Mouse (Mus musculus) hindbrain, embryonic 16.5 days (tissue): Measurements from ENCODE around the gene Fhl2. TPM values are rescaled to one million over a fixed set of nuclear protein-coding genes. Genes with fewer than 3 reads are reported as not detected.

Experiments used
- ATAC-seq: fragments of 200-750 bp; cut with Nextera tagmentation; 2 replicates; pipeline ENCODE4 v1.8.0; 2017; ENCODE audit warnings: moderate TSS enrichment, moderate library complexity
- H3K27ac ChIP-seq: fragments of 300-500 bp; sonication (generic); 2 replicates; pipeline ENCODE4 v1.5.1; 2014; ENCODE audit warnings: low read depth, mild to moderate bottlenecking, control low read depth, low read length, moderate library complexity
- H3K27me3 ChIP-seq: fragments of 300-500 bp; sonication (generic); replicated peaks from 2 replicates; pipeline ENCODE4 v1.6.1; 2014; ENCODE audit warnings: low read length; ENCODE audit not compliant: control insufficient read depth, insufficient read depth
- H3K36me3 ChIP-seq: fragments of 300-500 bp; sonication (generic); 2 replicates; pipeline ENCODE4 v1.6.1; 2014; ENCODE audit warnings: mild to moderate bottlenecking, low read length, moderate library complexity, mixed read lengths; ENCODE audit not compliant: control insufficient read depth, insufficient read depth
- H3K4me1 ChIP-seq: fragments of 300-500 bp; sonication (generic); 2 replicates; pipeline ENCODE4 v1.6.1; 2014; ENCODE audit warnings: low read depth, low read length; ENCODE audit not compliant: control insufficient read depth, insufficient read depth
- H3K4me2 ChIP-seq: fragments of 300-500 bp; sonication (generic); 2 replicates; pipeline ENCODE4 v1.6.1; 2014; ENCODE audit warnings: mild to moderate bottlenecking, low read length, control low read depth, moderate library complexity
- H3K4me3 ChIP-seq: fragments of 300-500 bp; sonication (generic); 2 replicates; pipeline ENCODE4 v1.5.1; 2014; ENCODE audit warnings: mild to moderate bottlenecking, low read length, control low read depth, moderate library complexity
- H3K9ac ChIP-seq: fragments of 300-500 bp; sonication (generic); 2 replicates; pipeline ENCODE4 v1.6.1; 2014; ENCODE audit warnings: low read depth, mild to moderate bottlenecking, control low read depth, low read length, moderate library complexity
- H3K9me3 ChIP-seq: fragments of 300-500 bp; sonication (generic); 2 replicates; pipeline ENCODE4 v1.6.1; 2014; ENCODE audit warnings: mild to moderate bottlenecking, low read length, moderate library complexity; ENCODE audit not compliant: control insufficient read depth
- WGBS: fragments of 180-500 bp; shearing (Covaris S2); extraction: QIAGEN DNeasy Blood & Tissue Kit; methylation state at CpG from one replicate; pipeline ENCODE4 v1.1.7; 2014; 5-methylcytosine and 5-hydroxymethylcytosine counted together
- polyA plus RNA-seq: library from polyadenylated mRNA; unstranded; fragments of >200 nt; fragmentation: Nextera tagmentation; extraction: Ambion mirVana; gene quantifications from 2 replicates; pipeline ENCODE4 v1.2.1, GENCODE M21; 2015

Fhl2 gene
- polyA plus RNA-seq, 1 experiment from 2014 or later: 30.9 TPM

- Histone ChIP-seq H3K4me3 (no peak overlapping the region), H3K27me3 (no peaks in the 10 kb centered on the region), H3K4me1 (no peaks in the 10 kb centered on the region), H3K9ac (no peak overlapping the region), H3K9me3 (no peaks in the 10 kb centered on the region), H3K27ac (no peak overlapping the region), H3K36me3 (peaks cover 26% of the 10 kb centered on the region), H3K4me2 (no peak overlapping the region)
- no peak for ATAC-seq
- 98% methylated on average over 8 of the region's 8 CpGs for WGBS
Measured at GRCm38 (mm10) chr1:43117435-43117834, 79.3 kb downstream of the Fhl2 start.

GRCm38 (mm10) chr1:43112882-43113281, 83.9 kb downstream of the Fhl2 start:
- H3K36me3 ChIP-seq: peaks cover 28% of the 10 kb centered on the region
- WGBS: 87% methylated on average over 2 of the region's 2 CpGs
- H3K27me3 ChIP-seq: no peaks in the 10 kb centered on the region
- ATAC-seq: peak; percentile 64
- H3K9ac ChIP-seq: no peak overlapping the region
- H3K4me1 ChIP-seq: no peaks in the 10 kb centered on the region
- no peak overlapping the region for H3K4me2 ChIP-seq
- no peak overlapping the region for H3K4me3 ChIP-seq
- H3K9me3 ChIP-seq: no peaks in the 10 kb centered on the region
- no peak overlapping the region for H3K27ac ChIP-seq

GRCm38 (mm10) chr1:43110556-43110955, 86.2 kb downstream of the Fhl2 start:
- Histone ChIP-seq H3K27me3 (no peaks in the 10 kb centered on the region), H3K36me3 (peaks cover 20% of the 10 kb centered on the region), H3K4me3 (no peak overlapping the region), H3K27ac (no peak overlapping the region), H3K9me3 (no peaks in the 10 kb centered on the region), H3K4me1 (no peaks in the 10 kb centered on the region), H3K9ac (no peak overlapping the region), H3K4me2 (no peak overlapping the region)
- 54% methylated on average over 4 of the region's 4 CpGs for WGBS
- ATAC-seq: no peak

GRCm38 (mm10) chr1:43108729-43109128, 88.1 kb downstream of the Fhl2 start:
- Histone ChIP-seq H3K27me3 (no peaks in the 10 kb centered on the region), H3K9me3 (no peaks in the 10 kb centered on the region), H3K36me3 (peaks cover 15% of the 10 kb centered on the region), H3K4me3 (no peak overlapping the region), H3K27ac (no peak overlapping the region), H3K9ac (no peak overlapping the region), H3K4me1 (no peaks in the 10 kb centered on the region), H3K4me2 (no peak overlapping the region)
- ATAC-seq: no peak
- 90% methylated on average over 2 of the region's 2 CpGs for WGBS

GRCm38 (mm10) chr1:43098031-43098984, 98.5 kb downstream of the Fhl2 start, which contains the start of the genes Tgfbrap1 and AI597479:
TSS of gene Tgfbrap1 (minus strand) at chr1:43098637.
TSS of gene AI597479 (plus strand) at chr1:43098710.
- Histone ChIP-seq H3K27ac (peak within 1 kb of the TSS; percentile 100), H3K27me3 (no peaks in the 10 kb centered on the region), H3K9ac (peak within 1 kb of the TSS; percentile 99), H3K36me3 (no peaks in the 10 kb centered on the region), H3K4me3 (peak within 1 kb of the TSS; percentile 93), H3K9me3 (no peaks in the 10 kb centered on the region), H3K4me2 (peak within 1 kb of the TSS; percentile 90), H3K4me1 (peaks cover 13% of the 10 kb centered on the region)
- 1% methylated on average over 50 of the region's 57 CpGs for WGBS
- ATAC-seq: peak; percentile 98

- H3K9me3 ChIP-seq: no peaks in the 10 kb centered on the region
- no peak overlapping the region for H3K4me2 ChIP-seq
- no peaks in the 10 kb centered on the region for H3K36me3 ChIP-seq
- no peaks in the 10 kb centered on the region for H3K27me3 ChIP-seq
- peaks cover 17% of the 10 kb centered on the region for H3K4me1 ChIP-seq
- H3K27ac ChIP-seq: no peak overlapping the region
- whole genome bisulfite sequencing: 80% methylated on average over 2 of the region's 2 CpGs
- ATAC-seq: no peak
- H3K4me3 ChIP-seq: no peak overlapping the region
- H3K9ac ChIP-seq: no peak overlapping the region
Measured at GRCm38 (mm10) chr1:43094206-43094605, 102.6 kb downstream of the Fhl2 start.

- Histone ChIP-seq H3K4me3 (peak overlapping the region; percentile 76), H3K36me3 (no peaks in the 10 kb centered on the region), H3K4me1 (peaks cover 16% of the 10 kb centered on the region), H3K27me3 (no peaks in the 10 kb centered on the region), H3K4me2 (peak overlapping the region; percentile 59), H3K27ac (peak overlapping the region; percentile 86), H3K9ac (peak overlapping the region; percentile 95), H3K9me3 (no peaks in the 10 kb centered on the region)
- under 1% methylated on average over 82 of the region's 102 CpGs for WGBS
- ATAC-seq: peak; percentile 84
Measured at GRCm38 (mm10) chr1:43092056-43093015, 104.4 kb downstream of the Fhl2 start.

DNA sequence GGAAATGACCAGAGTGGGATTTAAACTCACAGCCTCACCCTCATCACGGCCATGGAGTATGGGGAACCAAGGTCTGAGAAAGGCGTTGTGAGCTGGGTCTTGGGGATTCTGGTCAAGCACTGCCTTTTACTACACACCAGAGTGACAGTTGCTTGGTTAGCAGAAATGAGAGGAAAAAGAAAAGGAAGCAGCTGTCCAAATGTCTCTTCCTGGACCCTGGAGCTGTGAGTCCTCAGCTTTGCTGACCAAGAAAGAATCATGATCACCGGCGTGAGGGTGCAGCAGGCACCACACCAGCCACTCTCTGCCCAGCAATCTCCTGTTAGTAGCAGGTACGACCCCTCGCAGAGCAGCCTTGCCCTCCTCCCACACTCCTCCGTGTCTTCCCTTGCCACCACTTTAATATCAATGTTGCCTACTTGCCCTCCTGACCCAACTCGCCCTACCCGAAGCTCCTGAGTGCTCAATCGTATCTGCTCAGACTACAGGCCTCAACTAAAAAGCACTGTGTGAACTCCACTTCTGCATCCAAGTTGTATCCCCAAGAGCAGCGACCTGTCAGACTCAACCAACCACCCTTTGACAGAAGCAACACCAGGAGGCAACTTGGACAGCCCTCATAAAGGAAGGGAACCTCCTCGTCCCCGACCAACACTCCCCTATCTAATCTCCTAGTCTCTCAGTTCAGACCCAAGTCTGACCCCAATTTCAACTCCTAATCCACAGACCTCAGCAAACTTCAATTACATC, 105.3 kb downstream of the Fhl2 start:
- H3K9me3 ChIP-seq: no peaks in the 10 kb centered on the region
- 42% methylated on average over 13 of the region's 13 CpGs for WGBS
- peak; percentile 36 for ATAC-seq

More for the DNA sequence above, 105.3 kb downstream of the Fhl2 start:
- H3K27ac ChIP-seq: peak overlapping the region; percentile 86
- H3K4me2 ChIP-seq: peak overlapping the region; percentile 59
- H3K27me3 ChIP-seq: no peaks in the 10 kb centered on the region
- peaks cover 12% of the 10 kb centered on the region for H3K4me1 ChIP-seq
- peak overlapping the region; percentile 95 for H3K9ac ChIP-seq
- no peaks in the 10 kb centered on the region for H3K36me3 ChIP-seq
- H3K4me3 ChIP-seq: peak overlapping the region; percentile 76
